Mouse (Mus musculus): ENCODE measurements around the gene Atp6v1e2. TPM values are rescaled to one million over a fixed set of nuclear protein-coding genes. Genes with fewer than 3 reads are reported as not detected.

The Atp6v1e2 gene
- total RNA-seq, 4 experiments from 2014 or later: not detected

Other genes starting within 250 kb of the Atp6v1e2 start
- 100 to 1,000 TPM; 241 to 287 (median 262) TPM for gene Epas1, start 194.2 kb downstream of the Atp6v1e2 start, total RNA-seq (2022)
- gene Tmem247, start 30.5 kb downstream of the Atp6v1e2 start, total RNA-seq (2022): not detected
- gene Rhoq, start 15.2 kb upstream of the Atp6v1e2 start, total RNA-seq (2022): 100 to 1,000 TPM; 120 to 141 (median 127) TPM
- gene Pigf, start 77.5 kb upstream of the Atp6v1e2 start, total RNA-seq (2022): 1 to 10 TPM; 2.0 to 4.1 (median 3.5) TPM
- gene Cript, start 77.7 kb upstream of the Atp6v1e2 start, total RNA-seq (2022): 10 to 100 TPM; 44.4 to 56.4 (median 47.0) TPM
- 10 to 100 TPM; 31.0 to 35.6 (median 32.5) TPM for gene Socs5, start 159.8 kb upstream of the Atp6v1e2 start, total RNA-seq (2022)

Measured in heart, adult 8-10 months (tissue).